Mouse (Mus musculus): ENCODE results near the gene Ica1. TPM values are rescaled to one million over a fixed set of nuclear protein-coding genes. Genes with fewer than 3 reads are reported as not detected.

The Ica1 gene
- total RNA-seq, 2 experiments from 2014 or later: 57.4 to 61.8 TPM

DNA sequence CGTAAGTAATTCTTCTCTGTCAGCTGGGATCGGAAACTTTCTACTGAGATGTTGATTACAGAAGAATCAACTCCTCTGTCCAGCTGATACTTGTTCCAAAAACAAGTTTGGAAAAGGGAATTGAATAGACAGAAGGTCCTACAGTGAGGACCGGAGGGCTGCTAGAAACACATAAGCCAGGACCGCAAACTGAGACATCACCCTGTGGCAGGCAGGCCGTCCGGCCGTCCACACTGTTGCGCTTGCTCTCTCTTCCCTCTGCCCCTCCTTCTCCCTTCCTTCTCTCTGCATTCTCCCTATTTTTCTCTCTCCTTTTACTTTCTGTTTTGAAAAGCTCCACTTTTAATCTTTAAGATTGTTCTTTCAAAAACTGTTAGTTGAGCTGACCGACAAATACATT, 186.6 kb downstream of the Ica1 start:
- TF ChIP-seq CTCF (conservative IDR thresholded peaks at IDR 0.05): no peak
- Histone ChIP-seq H3K27ac (no peak overlapping the region), H3K4me3 (no peak overlapping the region)
- no peak for DNase-seq (ENCODE audit: low spot score in 2 of 2)

- Histone ChIP-seq H3K27ac (no peak overlapping the region), H3K4me3 (no peak overlapping the region)
- no peak for TF ChIP-seq CTCF (conservative IDR thresholded peaks at IDR 0.05)
- DNase-seq (ENCODE audit: low spot score in 2 of 2): no peak
Observed at GRCm38 (mm10) chr6:8583892-8584291, 194.4 kb downstream of the Ica1 start.

DNA sequence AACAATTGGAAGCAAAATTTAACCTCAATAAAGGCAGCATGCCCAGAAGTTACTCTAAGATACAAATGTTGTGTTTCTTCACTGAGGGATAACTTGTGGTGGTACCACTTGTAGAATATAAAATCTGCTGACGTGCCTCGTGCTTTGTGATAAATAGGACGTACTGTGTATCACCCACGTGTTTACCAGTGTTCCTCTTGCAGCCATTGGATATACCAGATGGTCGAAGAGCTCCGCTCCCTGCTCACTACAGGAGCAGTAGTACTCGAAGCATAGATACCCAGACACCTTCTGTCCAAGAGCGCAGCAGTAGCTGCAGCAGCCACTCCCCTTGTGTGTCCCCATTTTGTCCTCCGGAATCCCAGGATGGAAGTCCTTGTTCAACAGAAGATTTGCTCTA, 195.9 kb downstream of the Ica1 start:
- TF ChIP-seq CTCF (conservative IDR thresholded peaks at IDR 0.05): no peak
- H3K4me3 ChIP-seq: no peak overlapping the region
- no peak overlapping the region for H3K27ac ChIP-seq
- peak; percentile 17 to 48 for DNase-seq (ENCODE audit: low spot score in 2 of 2)

Other genes starting within 250 kb of the Ica1 start
- 10 to 100 TPM; 37.1 to 38.0 TPM for gene Nxph1, start 169.9 kb upstream of the Ica1 start, total RNA-seq (2021)